Mouse (Mus musculus) spleen, postnatal 36 days (tissue): ENCODE measurements around the gene Csnk1g2.
"Not testable (repeated sequence)": the region's sequence is repeated elsewhere in the genome, so short reads cannot be mapped to it uniquely, and the experiment has no call there.

Source experiments
- DNase-seq, 2 experiments: peaks; one replicate each; pipeline ENCODE4 v3.0.0; 2022; ENCODE audit warnings: low spot score in 2 of 2, mixed read lengths in 1 of 2

Csnk1g2 gene

GRCm38 (mm10) chr10:80623457-80624191 lies 986 bp downstream of the Csnk1g2 start:
- DNase-seq, result peak; percentile 85 to 86

- no peak for DNase-seq
Observed at GRCm38 (mm10) chr10:80625764-80626163, 3.1 kb downstream of the Csnk1g2 start.

- no peak for DNase-seq
Observed at GRCm38 (mm10) chr10:80627685-80628084, 5.0 kb downstream of the Csnk1g2 start.

GRCm38 (mm10) chr10:80628925-80629324 lies 6.3 kb downstream of the Csnk1g2 start:
- DNase-seq, result peak; percentile 24 to 32

- DNase-seq, result no peak
Observed at GRCm38 (mm10) chr10:80635345-80635744, 12.7 kb downstream of the Csnk1g2 start.

GRCm38 (mm10) chr10:80646936-80647335 lies 24.3 kb downstream of the Csnk1g2 start:
- no peak for DNase-seq

GRCm38 (mm10) chr10:80649910-80650309 lies 27.3 kb downstream of the Csnk1g2 start:
- not testable (repeated sequence) for DNase-seq

GRCm38 (mm10) chr10:80650392-80650791 lies 27.8 kb downstream of the Csnk1g2 start:
- no peak for DNase-seq

GRCm38 (mm10) chr10:80653156-80653720 lies 30.6 kb downstream of the Csnk1g2 start:
- DNase-seq, result no peak

- no peak for DNase-seq
Observed at GRCm38 (mm10) chr10:80654866-80655265, 32.2 kb downstream of the Csnk1g2 start.

GRCm38 (mm10) chr10:80655406-80656129 lies 32.9 kb downstream of the Csnk1g2 start:
- no peak for DNase-seq

GRCm38 (mm10) chr10:80656130-80656862 lies 33.7 kb downstream of the Csnk1g2 start:
- peak; percentile 91 to 94 for DNase-seq

GRCm38 (mm10) chr10:80656863-80657623 lies 34.4 kb downstream of the Csnk1g2 start, which contains the start of gene Btbd2:
Btbd2 (minus strand) TSS chr10:80657071.
- DNase-seq, result peak in 1 of 2 experiments; percentile 52

GRCm38 (mm10) chr10:80658194-80658840 lies 35.7 kb downstream of the Csnk1g2 start:
- no peak for DNase-seq

- peak; percentile 66 to 76 for DNase-seq
Observed at GRCm38 (mm10) chr10:80658841-80659202, 36.2 kb downstream of the Csnk1g2 start.

- DNase-seq, result peak; percentile 59 to 76
Observed at GRCm38 (mm10) chr10:80659213-80659612, 36.6 kb downstream of the Csnk1g2 start.

- DNase-seq, result peak; percentile 67 to 70
Observed at GRCm38 (mm10) chr10:80661149-80661548, 38.5 kb downstream of the Csnk1g2 start.

GRCm38 (mm10) chr10:80663485-80664196 lies 41.0 kb downstream of the Csnk1g2 start:
- peak; percentile 78 to 80 for DNase-seq

- DNase-seq, result peak; percentile 71 to 75
Observed at GRCm38 (mm10) chr10:80664197-80665015, 41.8 kb downstream of the Csnk1g2 start.
